Mouse (Mus musculus): ENCODE results near the gene Adgrl1.

Gene Adgrl1

DNA sequence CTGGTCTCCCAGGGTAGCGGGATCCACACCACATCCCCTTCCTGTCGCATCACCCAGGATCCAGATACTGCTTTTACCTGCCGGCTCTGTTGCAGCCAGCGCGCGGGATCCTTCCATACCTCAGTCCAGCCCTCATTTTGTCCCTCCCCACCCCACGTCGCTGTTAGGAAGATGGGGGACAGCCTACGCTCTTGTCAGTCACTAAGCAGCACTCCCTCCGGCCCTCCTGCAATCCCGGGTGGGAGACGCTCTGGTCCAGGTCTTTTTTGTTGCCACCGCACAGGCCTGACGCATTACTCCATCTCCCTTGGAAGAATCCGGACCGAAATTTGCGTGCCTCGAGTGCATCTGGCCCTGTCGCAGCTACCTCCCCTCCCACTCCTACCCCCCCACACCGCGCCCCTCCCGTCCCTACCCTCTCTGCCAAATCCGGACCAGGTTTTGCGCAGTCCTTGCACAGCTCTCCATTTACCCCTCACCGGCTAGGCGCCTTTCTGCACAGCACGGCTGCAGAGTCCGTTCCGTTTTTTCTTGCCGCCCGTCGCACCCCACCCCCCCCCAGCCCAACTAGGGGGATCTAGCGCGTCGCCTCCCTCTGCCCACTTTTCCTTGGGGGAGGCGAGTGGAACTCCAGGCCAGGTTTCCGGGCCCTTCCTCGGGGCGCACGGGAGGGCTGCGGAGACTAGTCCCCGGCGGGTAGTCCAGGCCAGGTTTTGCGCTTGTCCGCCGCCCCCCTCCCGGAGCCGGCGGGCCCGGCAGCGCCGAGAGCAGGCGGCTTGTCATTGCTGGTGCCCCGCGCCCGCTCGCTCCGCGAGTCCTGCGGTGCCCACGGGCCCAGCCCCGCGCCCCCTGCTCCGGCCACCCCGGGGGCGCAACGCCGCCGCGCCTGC lies at the start of gene Adgrl1:
TSS of gene Adgrl1 (plus strand) at position 743 of the 890 bp plus-strand sequence.
- in situ Hi-C loops (cut with MboI, MseI) = loop anchor here (5.0 kb wide), 3 partner anchors 53 to 172 kb away; no protein-coding TSS in a partner anchor

DNA sequence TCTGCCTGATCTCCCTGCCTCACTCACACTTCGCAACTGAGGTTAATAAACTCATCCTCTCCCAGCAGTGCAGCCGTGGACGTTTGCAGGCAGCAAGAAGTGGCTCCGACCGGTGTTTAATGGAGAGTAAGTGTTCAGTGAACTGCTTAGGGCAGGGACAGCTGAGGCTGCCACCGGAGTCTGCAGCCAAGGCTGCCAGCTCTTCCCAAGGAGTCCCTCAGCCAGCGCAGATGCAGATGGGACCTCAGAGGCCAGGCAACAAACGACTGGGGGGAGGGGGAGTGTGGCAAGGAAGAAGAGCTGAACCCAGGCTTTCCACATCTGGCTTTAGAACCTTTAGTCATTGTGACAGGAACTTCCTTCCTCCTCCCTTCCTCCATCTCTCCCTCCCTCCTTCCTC lies 47.6 kb upstream of the Adgrl1 start:
- in situ Hi-C loops (cut with MboI, MseI) = no loop called here

DNA sequence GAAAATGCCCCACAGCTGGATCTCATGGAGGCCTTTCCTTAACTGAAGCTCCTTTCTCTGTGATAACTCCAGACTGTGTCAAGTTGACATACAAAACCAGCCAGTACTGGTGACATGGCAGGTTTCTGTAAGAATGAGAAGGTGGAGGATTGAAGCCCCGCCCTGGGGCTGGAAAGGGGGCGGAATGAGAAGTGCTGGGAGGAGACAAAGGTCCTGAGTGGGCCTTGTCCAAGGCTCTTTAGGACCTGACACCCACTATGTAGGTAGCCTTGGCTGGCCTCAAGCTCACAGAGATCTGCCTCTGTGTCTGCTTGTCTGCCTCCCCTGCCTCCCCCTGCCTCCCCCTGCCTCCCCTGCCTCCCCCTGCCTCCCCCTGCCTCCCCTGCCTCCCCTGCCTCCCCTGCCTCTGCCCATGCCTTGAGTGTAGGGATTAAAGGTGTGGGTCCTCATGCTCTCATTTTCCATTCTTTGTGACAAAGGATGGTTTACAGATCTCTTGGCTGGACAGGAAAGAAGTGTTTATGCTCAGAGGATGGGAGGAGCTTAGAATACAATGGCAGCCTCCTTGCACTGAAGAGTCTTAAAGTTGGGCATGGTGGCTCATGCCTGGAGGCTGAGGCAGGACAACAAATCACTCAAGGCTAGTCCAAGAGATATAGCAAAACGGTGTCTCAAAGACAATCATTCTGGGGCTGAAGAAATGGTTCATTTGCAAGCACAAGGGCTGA lies 46.4 kb upstream of the Adgrl1 start:
- in situ Hi-C loops (cut with MboI, MseI) = no loop called here

DNA sequence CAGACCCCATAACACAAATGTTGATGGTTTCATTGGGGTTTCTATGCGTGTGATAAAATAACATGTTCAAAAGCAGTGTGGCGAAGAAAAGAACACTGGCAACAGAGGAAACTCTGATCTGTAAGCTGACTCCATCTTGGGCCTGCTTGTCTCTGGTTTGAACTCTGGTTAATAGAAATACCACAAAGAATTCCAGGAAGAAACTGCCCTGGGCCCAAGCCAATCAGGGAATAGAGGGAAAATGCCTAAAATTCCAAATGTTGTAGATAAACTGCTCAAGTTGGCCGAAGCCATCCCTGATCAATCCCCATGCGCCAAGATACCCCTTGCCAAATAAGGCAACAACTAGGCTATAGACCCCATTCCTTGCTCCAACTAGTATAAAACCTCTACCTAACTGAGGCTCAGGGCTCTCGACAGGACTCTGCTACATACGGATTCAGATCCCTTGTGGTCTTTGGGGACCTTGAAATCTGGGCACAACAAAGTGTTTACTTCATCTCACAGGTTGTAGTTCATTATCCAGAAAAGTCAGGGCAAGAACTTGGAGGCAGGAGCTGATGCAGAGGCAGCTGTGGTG lies 43.3 kb upstream of the Adgrl1 start:
- in situ Hi-C loops (cut with MboI, MseI) = no loop called here

DNA sequence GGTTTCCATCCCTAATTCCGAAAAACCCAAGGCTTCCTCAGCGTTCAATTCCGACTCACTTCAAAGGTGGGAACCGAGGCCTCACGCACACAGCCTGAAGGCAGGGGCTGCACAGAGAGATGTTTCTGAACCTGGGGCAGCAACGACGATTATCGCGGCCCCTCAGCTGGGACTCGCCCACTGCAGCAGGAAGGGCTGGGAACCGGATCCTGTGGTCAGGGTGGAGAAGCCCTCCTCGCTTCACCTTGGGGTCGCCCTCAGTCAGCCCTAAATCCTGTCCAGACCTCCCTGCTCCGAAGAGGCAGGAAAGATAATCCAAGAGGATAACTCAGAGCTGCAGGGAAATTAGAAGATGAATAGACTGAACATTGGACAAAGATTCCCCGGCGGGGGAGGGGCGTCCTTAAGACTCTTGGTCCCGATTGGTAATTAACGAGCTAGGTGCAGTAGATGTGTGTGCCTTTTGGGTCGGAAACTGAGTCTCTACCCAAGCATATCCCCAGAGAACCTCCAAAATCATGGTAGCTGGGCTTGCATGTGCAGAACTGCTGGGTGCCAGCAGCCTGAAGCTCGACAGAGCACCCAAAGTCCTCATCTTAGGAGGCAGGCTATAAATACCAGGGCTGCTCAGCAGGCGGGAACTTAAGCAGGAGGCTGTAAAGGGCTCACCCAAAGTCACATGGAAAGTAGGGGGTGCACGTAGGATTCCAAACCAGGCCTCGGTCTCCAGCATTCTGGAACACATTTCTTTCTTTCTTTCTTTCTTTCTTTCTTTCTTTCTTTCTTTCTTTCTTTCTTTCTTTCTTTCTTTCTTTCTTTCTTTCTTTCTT lies 37.3 kb upstream of the Adgrl1 start:
- in situ Hi-C loops (cut with MboI, MseI) = no loop called here

DNA sequence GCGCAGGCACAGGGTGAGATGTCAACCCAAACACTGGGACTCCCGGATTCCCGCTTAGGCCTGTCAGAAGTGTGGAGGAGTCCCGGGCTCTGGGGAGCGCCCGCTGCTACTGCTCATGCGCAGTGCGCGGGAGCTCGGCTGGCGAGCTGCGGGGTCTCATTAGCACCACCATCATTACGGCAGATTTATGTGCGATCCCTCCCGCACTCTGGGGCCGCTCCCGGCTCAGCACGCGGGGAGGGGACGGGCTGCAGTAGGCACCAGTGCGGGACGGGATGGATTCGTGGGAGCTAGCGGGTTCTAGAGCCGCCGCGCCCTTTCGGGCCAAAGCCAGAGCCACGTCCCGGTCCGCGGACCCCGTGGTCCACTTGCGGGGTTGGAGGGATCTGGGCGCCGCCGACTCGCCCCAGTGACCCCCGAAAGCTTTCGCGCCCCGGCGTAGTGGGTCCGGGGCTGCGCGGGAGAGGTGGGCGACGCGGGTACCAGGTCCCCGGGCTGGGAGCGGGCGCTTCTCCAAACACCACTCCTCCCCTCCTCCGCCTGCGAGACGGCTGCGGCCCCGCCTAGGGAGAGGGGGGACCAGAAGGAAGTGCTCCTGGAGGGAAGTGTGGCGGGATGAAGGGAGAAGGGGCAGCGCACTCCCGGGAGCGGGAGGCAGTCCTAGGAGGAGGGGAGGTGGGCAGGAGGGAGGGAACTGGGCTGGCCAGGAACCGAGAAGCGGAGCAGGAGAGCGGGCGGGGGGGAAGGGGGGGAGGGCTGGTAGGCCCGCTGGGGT lies 24.8 kb upstream of the Adgrl1 start:
- in situ Hi-C loops (cut with MboI, MseI) = no loop called here

DNA sequence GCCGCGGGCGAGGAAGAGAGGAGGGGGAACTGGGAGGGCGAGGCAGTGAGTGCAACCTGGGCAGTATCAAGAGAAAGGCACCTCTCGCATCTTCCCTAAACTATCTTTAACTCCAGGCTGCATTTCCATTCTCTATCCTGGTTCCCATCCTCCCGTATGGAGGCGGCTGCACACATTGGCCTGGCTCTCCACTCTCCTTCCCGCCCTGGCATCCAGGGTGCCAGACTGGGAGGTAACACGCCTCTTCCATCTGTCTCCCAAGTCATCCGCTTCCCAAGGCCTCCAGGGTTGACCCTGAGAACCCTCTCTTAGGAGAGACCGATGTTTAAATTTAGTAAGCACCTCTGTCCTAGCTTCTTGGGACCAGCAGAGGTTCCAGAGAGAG lies 24.3 kb upstream of the Adgrl1 start:
- in situ Hi-C loops (cut with MboI, MseI) = no loop called here

DNA sequence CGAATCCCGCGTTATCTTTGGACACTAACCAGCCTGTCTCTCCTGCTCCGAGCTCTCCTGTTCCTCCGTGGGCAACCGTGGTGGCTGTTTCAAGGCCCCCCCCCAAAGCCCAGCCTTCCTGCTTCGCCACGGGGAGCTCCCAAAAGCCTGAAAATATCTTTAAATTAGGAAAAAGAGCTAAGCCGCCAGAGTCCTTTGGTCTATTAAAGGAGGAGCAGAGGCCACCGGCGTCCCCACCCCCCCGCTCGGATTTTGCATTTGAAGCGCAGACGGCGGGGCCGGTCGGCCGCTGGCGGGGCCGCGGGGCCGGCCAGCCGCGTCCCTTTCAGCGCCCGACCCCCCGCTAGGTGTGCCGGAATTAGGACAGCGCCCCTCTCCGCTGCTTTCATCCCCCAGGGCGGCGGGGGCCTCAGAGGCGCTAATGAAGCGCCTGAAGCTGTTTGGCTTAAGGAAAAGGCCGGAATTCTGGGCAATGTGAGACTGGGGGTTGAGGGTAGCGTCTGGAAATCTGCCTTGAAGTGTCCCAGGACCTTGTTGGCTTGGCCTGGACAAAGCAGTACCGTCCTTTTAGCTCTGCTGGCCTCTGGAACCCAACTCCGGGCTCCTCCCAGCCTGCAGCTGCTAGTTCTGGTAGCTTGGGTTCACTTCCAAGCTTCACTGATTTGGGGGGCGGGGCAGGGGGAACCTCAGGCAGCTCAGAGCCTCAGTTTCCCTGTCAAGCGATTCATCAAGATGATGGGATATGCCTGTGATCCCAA lies 23.6 kb upstream of the Adgrl1 start:
- in situ Hi-C loops (cut with MboI, MseI) = no loop called here

DNA sequence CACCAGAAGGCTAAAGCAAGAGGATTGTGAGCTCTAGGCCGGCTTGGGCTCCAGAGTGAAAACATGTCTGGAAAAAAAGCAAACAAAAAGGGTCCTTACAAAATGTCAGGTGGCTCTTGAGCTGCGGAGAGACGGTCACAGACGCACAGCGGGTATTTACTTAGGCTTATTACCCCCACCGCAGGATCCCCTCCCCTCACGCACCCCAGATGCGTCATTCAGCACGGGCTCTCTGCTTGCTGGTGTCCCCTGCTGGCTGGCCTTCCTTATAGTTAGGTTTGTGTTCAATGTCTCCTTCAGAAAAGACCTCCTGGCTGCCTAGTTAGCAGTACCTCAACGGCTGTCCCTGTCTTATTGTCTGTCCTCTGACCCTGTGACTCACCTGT lies 23.1 kb upstream of the Adgrl1 start:
- in situ Hi-C loops (cut with MboI, MseI) = no loop called here

DNA sequence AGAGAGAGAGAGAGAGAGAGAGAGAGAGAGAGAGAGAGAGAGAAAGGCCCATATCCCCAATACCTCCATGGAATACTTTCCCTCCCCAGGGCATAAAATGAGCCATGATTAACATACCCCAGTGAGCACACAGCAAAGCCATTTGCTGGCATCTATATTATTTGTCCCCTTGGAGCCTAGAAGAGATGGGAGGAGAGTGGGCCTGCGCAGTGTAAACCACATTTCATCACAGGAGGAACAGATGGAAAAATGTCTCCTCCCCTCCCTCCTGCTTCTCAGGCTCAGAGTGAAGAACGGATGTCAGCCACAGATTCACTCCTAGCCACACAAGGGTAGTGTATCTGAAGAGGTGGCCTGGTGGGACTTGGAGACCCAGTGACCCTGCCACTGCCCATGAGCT lies 11.5 kb upstream of the Adgrl1 start:
- in situ Hi-C loops (cut with MboI, MseI) = no loop called here

DNA sequence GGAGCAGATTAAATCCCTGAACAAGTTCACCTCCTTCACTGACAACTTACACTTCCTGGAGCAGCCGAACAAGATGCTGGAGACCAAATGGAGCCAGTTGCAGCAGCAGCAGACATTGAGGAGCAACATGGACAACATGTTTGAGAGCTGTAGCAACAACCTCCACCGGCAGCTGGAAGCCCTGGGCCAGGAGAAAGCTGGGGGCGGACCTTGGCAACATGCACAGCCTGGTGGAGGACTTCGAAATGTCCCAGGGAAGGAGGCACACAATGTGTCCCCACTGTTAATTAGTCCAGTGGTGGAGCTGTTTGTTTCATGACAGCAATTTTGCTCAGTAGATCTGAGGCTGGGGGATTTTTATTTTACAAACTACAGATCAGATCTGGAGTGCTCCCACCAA lies 7.8 kb upstream of the Adgrl1 start:
- in situ Hi-C loops (cut with MboI, MseI) = no loop called here

DNA sequence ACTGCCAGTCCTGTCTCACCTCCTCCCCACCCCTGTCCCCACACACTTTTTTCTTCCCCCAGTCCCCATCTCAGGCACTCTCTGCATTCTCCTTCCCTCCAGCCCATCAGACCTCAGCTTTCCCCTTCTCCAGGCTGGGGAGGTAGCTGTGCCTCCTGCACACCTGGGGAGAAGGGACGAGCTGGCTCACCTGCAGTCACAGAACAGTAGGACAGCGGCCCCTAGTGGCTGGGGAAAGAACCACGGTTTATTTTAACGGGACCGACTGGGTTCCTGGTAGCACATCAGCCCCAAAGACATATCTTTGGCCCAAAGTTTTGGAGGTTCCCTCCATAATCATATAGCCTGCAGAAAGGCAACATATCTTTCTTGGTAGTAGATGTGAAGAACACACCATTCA lies 6.0 kb upstream of the Adgrl1 start:
- in situ Hi-C loops (cut with MboI, MseI) = no loop called here

DNA sequence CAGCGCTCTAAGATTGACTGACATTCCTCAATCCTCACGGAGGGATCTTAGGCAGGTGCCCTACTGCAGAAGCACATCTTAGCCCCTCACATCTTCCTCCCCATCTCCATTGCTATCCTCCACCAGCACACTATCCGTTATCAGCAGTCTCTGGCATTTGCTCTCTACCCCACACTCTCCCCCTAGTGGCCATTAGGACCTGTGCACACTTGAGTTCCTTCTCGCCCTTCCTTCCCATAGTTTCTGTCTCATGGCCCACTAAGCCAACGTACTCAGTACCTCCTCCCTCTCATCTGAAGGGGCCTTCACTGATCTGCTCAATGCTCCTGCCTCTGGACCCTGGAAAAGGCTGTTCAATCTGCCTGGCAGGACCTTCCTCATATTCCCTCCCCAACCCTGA lies 4.0 kb upstream of the Adgrl1 start:
- in situ Hi-C loops (cut with MboI, MseI) = loop anchor here (5.0 kb wide), 3 partner anchors 56 to 169 kb away; no protein-coding TSS in a partner anchor

DNA sequence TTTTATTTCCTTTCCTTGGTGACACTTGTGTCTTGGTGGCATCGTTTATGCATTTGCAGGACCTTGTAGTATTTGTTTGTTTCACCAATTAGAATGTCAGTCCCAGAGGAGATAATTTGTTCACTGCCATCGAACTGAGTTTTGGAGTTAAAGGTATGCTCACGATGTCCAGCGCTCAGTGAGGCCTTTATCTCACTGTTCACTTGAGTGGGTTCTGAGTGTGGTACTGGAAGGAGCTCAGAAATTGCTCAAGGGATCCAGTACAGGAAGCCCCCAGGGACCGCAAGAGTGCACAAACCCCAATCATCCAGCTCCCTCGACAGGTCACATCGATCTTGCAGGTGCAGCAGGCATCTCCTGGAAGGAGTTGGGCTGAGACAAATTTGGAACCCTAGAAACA lies 3.4 kb upstream of the Adgrl1 start:
- in situ Hi-C loops (cut with MboI, MseI) = loop anchor here (5.0 kb wide), 3 partner anchors 56 to 169 kb away; no protein-coding TSS in a partner anchor

DNA sequence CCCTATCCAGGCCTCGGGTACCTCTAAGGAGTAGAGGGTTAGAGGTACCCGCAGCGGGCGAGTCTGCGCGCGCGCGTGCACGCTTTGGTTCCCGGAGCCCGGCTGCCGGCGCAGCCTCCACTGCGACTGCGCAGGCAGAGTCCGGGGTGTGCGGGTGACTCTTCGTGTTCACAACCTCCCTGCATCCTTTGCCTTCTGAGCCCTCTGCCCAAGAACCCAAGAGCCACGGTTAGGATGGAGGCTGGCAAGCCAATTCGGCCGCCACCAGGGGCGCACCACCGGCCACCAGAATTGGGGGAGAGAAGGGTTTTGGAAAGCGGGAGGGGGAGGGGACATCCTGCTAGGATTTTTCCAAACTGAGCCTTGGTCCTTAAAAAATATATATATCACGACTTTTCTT lies 2.7 kb upstream of the Adgrl1 start:
- in situ Hi-C loops (cut with MboI, MseI) = loop anchor here (5.0 kb wide), 3 partner anchors 55 to 170 kb away; no protein-coding TSS in a partner anchor

DNA sequence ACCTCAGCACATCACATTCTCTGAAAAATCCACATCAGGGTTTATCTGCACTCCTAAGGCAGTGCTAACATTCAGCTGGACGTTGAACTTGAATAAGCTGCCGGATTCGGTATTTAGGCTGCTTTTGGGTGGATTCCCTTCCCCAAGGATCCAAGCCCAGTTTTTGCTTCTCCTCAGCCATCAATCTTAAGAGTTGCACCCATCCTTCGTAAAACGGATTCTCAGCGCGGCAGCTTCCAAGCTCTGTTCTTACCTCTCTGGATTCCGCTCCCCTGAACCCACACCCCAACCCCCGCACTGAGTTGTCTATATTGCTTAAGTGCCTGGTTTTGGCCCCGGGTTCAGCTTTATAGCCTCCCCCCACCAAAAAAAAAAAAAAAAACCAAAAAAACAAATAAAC lies 1.4 kb upstream of the Adgrl1 start:
- in situ Hi-C loops (cut with MboI, MseI) = loop anchor here (5.0 kb wide), 3 partner anchors 54 to 171 kb away; no protein-coding TSS in a partner anchor

DNA sequence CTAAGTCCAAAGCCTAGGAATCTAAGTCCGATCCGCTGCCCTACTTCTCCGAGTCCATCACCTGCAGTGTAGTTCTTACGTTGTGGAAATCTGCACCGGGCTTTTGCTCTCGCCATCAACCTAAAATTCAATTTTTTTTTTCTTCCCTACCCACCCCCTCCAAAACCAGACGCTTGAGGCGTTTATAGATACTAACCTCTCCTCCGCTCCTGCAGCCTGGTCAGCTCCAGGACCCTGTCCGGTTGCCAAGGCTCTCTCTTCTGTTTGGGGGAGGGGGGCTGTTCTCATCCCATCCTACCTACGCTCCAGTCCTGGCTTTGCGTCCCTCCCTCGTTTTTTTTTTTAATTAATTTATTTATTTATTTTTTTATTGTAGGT lies 931 bp upstream of the Adgrl1 start:
- in situ Hi-C loops (cut with MboI, MseI) = loop anchor here (5.0 kb wide), 3 partner anchors 53 to 172 kb away; no protein-coding TSS in a partner anchor

DNA sequence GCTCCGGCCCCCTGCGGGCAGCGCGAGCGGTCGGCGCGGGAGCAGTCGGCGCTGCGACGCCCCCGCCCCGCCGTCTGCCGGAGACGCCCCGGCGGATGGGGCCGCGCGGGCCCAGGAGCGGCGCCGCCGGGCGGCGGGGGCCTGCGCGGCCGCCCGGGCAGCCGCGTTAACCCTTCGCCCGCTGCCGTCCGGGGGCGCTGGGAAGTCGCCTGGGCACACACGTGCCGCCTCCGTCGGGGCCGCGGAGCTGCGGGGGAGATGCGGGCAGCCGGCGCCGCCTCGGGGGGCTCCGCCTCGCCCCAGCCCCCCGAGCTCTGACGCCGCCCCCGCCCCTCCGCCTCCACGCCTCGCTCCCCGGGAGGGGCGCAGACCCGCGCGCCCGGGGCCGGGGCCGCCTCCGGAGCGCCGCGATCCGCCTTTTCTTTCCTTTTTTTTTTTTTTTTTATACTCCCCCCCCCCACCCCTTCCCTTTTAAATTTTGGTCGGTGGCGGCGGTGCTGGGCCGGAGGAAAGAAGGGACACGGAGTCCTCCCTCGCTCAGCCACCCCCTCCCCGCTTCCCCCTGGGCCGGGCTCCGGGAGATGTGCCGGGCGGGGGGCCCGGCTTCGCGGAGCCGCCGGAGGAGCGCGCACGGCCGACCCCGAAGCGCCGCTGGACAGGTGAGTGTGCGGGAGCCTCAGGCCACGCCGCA lies 506 bp downstream of the Adgrl1 start:
- in situ Hi-C loops (cut with MboI, MseI) = no loop called here

DNA sequence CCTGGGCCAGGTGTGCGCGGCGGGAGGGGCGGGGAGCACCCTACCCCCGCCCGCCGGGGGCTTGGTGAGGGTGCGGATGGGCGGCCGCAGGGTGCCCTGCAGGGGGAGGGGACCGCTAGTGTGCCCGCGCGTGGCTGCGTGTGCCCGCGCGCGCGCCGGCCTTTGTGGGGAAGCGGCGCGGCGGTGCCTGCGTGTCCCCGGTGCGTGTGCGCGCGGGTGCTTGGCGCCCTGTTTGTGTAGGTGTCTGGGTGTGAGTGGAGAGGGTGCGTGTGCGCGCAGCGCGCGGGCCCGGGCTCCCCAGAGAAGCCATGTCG lies 1.0 kb downstream of the Adgrl1 start:
- in situ Hi-C loops (cut with MboI, MseI) = no loop called here

All from T-helper 1 cell (primary cell).